Mouse (Mus musculus): ENCODE data around the gene Vmn2r102. TPM values are rescaled to one million over a fixed set of nuclear protein-coding genes. Genes with fewer than 3 reads are reported as not detected.

Vmn2r102 gene
- not detected in 2 replicates for polyA plus RNA-seq (2015; fragmentation: Nextera tagmentation; extraction: Ambion mirVana)

GRCm38 (mm10) chr17:19660028-19660427 lies at the start of gene Vmn2r102:
Vmn2r102 (plus strand) TSS chr17:19660328.
- H3K9me3 ChIP-seq (replicated peaks): peaks cover 4% of the 10 kb centered on the region; the same call in 1 of the 2 replicates
- WGBS: 65% methylated on average over 2 of the region's 2 CpGs
- no peaks in the 10 kb centered on the region for H3K36me3 ChIP-seq (ENCODE audit: poor library complexity, severe bottlenecking)
- no peaks in the 10 kb centered on the region for H3K27me3 ChIP-seq
- H3K9ac ChIP-seq: no peak within 1 kb of the TSS
- no peaks in the 10 kb centered on the region for H3K4me1 ChIP-seq
- H3K4me3 ChIP-seq: no peak within 1 kb of the TSS
- no peak for ATAC-seq
- H3K4me2 ChIP-seq: no peak within 1 kb of the TSS
- no peak within 1 kb of the TSS for H3K27ac ChIP-seq

GRCm38 (mm10) chr17:19629328-19629727 lies 30.8 kb upstream of the Vmn2r102 start:
- no peak overlapping the region for H3K4me3 ChIP-seq
- 100% methylated on average over 1 of the region's 1 CpGs for WGBS

GRCm38 (mm10) chr17:19658447-19658846 lies 1.7 kb upstream of the Vmn2r102 start:
- Histone ChIP-seq H3K27ac (no peak overlapping the region), H3K9me3 (replicated peaks) (peaks cover 4% of the 10 kb centered on the region; the same call in 1 of the 2 replicates), H3K4me1 (no peaks in the 10 kb centered on the region), H3K27me3 (no peaks in the 10 kb centered on the region), H3K4me2 (no peak overlapping the region), H3K4me3 (no peak overlapping the region), H3K9ac (no peak overlapping the region), H3K36me3 (ENCODE audit: poor library complexity, severe bottlenecking) (no peaks in the 10 kb centered on the region)
- WGBS: 52% methylated on average over 3 of the region's 3 CpGs
- no peak for ATAC-seq

More at GRCm38 (mm10) chr17:19629328-19629727, 30.8 kb upstream of the Vmn2r102 start:
- H3K27ac ChIP-seq: no peak overlapping the region
- no peaks in the 10 kb centered on the region for H3K4me1 ChIP-seq
- no peaks in the 10 kb centered on the region for H3K36me3 ChIP-seq (ENCODE audit: poor library complexity, severe bottlenecking)
- no peaks in the 10 kb centered on the region for H3K27me3 ChIP-seq
- no peak for ATAC-seq
- peaks cover 43% of the 10 kb centered on the region for H3K9me3 ChIP-seq (replicated peaks)
- no peak overlapping the region for H3K4me2 ChIP-seq
- no peak overlapping the region for H3K9ac ChIP-seq

- ATAC-seq: no peak
- no peak overlapping the region for H3K4me2 ChIP-seq
- H3K36me3 ChIP-seq (ENCODE audit: poor library complexity, severe bottlenecking): no peaks in the 10 kb centered on the region
- no peaks in the 10 kb centered on the region for H3K4me1 ChIP-seq
- no peak overlapping the region for H3K4me3 ChIP-seq
- H3K27ac ChIP-seq: no peak overlapping the region
- no peak overlapping the region for H3K9ac ChIP-seq
- no peaks in the 10 kb centered on the region for H3K27me3 ChIP-seq
- peaks cover 19% of the 10 kb centered on the region for H3K9me3 ChIP-seq (replicated peaks)
These were observed 31.9 kb downstream of the Vmn2r102 start for GRCm38 (mm10) chr17:19692062-19692461.

Other genes with a start within 250 kb of the Vmn2r102 start
- gene Vmn2r100, start 155.6 kb upstream of the Vmn2r102 start, polyA plus RNA-seq (2015; fragmentation: Nextera tagmentation; extraction: Ambion mirVana): not detected in 2 replicates
- gene Vmn2r101, start 83.1 kb upstream of the Vmn2r102 start, polyA plus RNA-seq (2015; fragmentation: Nextera tagmentation; extraction: Ambion mirVana): not detected in 2 replicates
- not detected in 2 replicates for gene Vmn2r103, start 113.0 kb downstream of the Vmn2r102 start, polyA plus RNA-seq (2015; fragmentation: Nextera tagmentation; extraction: Ambion mirVana)

Data from forebrain, embryonic 13.5 days (tissue).